Mouse (Mus musculus): Measurements from ENCODE around the gene Dnajc28.
A peak's percentile ranks its signal among the peaks of the same experiment; 100 is the strongest.
"Not testable (repeated sequence)": the region's sequence is repeated elsewhere in the genome, so short reads cannot be mapped to it uniquely, and the experiment has no call there.

Dnajc28 gene

GRCm38 (mm10) chr16:91618511-91619501 lies at the start of gene Dnajc28:
Gene Dnajc28, minus strand, starts transcription at chr16:91619026.
- DNase-seq (ENCODE audit: low spot score in 2 of 2), result peak; percentile 71 to 89

DNA sequence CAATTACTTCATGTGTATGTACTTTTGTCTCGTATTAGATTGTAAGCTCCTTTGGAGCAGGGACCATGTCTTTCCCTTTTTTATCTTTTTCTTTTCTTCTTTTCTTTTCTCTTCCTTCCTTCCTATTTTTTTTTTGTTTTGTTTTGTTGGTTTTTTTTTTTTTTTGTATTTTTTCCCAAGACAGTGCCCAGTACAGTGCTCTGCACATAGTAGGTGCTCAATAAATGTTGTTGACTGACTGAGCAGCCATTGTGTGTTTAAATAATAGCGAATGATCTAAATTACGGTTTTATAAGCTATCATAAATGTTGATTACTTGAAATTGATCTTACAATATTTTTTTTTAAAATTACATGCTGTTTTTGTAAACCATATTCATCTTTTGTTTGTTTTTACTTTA lies 45.0 kb upstream of the Dnajc28 start:
- no peak for DNase-seq (ENCODE audit: low spot score in 2 of 2)

DNA sequence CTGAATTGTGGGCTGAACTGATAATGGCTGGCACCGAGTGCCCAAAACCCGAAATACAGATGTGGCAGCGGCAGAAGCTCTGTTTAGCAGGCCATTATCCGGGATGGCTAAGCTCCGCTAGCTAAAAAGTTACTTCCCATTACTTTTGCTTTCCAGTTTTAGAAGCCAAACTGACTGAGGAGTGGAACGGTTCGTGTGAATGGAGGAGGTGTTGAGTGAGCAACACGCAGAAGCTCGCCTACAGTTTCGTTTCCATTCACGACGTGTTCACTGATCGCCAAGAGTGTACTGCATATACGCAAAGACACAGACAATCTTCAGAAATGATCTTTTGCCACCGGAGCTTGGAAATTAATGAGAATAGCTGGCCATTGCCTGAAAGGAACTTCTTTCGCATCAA lies 43.5 kb upstream of the Dnajc28 start:
- DNase-seq (ENCODE audit: low spot score in 2 of 2), result no peak

GRCm38 (mm10) chr16:91661397-91661796 lies 42.6 kb upstream of the Dnajc28 start:
- DNase-seq (ENCODE audit: low spot score in 2 of 2), result no peak

DNA sequence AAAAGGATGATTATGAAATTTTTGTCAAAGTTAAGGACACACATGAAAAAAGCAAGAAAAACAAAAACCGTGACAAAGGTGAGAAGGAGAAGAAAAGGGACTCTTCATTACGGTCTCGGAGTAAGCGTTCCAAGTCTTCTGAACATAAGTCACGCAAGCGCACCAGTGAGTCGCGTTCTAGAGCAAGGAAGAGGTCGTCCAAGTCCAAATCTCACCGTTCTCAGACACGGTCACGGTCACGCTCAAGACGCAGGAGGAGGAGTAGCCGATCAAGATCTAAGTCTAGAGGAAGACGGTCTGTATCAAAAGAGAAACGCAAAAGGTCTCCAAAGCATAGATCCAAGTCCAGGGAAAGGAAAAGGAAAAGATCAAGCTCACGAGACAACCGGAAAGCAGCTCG lies 41.0 kb upstream of the Dnajc28 start:
- no peak for DNase-seq (ENCODE audit: low spot score in 2 of 2)

- DNase-seq (ENCODE audit: low spot score in 2 of 2), result no peak
Observed at GRCm38 (mm10) chr16:91658471-91658870, 39.6 kb upstream of the Dnajc28 start.

- DNase-seq (ENCODE audit: low spot score in 2 of 2), result no peak
Observed at GRCm38 (mm10) chr16:91657285-91657684, 38.5 kb upstream of the Dnajc28 start.

GRCm38 (mm10) chr16:91655285-91655684 lies 36.5 kb upstream of the Dnajc28 start:
- DNase-seq (ENCODE audit: low spot score in 2 of 2), result no peak

DNA sequence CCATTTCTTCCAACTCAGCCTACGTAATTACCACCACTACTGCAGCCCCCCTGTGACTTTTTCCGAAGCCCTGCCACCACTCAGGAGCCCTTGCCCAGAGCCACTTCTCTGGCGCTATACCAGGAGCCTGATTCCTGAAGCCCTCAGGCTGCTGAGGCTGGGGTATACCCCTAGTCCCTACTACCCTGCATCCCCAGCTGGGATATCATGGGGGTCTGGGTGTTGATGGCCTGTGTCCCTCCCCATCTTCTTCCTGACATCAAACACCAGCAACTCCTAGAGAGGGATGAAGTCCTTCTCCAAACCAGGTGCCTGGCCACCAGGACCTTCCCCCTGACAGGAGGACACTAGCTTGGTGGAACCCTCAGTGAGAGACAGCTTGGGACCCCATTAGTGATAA lies 33.4 kb upstream of the Dnajc28 start:
- no peak for DNase-seq (ENCODE audit: low spot score in 2 of 2)

DNA sequence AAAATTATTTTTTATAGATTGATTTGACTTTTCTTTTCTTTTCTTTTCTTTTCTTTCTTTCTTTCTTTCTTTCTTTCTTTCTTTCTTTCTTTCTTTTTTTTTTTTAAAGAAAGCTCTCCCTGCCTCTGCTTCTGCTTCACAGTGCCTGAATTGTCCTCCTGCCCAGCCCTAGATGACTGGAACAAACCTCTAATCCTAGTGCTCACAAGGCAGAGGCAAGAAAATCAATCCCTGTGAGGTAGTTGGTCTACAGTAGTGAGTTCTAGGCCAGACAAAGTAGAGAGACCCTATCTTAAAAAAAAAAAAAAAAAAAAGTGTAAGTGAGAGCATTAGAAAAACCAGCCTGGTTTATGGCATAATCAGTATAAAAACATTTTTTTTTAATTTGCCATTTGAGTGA lies 31.0 kb upstream of the Dnajc28 start:
- DNase-seq (ENCODE audit: low spot score in 2 of 2), result no peak

DNA sequence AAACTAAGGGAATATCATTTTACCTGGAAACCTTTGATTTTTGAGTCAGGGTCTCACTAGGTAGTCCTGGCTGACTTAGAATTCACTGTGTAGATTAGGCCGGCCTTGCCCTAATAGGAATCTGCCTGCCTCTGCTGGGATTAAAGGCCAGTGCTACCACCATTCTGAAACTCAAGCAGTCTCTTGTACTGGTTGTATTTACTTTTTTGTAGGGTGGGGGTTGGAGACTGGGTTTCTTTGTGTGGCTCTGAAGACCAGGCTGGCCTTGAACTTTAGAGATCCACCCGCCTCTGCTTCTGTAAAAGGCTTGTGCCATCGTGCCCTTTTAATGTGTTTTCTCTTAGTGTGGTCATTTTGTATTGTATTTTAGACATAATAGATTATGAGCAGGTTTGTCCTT lies 30.4 kb upstream of the Dnajc28 start:
- DNase-seq (ENCODE audit: low spot score in 2 of 2), result no peak

DNA sequence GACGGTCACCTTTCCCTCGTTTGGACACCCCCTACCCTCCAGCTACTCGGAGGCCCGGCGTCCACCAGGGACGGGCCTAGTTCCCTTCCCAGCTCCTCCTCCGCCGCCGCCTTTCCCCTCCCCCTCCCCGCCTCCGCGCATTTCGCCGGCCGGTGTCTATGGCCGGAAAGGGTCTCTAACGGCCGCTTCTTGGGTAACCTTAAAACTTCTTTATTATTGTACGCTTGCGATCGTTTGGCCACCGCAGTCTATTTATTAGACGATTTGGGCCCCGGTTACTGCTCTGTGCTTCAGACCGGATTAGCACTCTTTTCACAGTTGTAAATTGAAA lies 29.4 kb upstream of the Dnajc28 start:
- DNase-seq (ENCODE audit: low spot score in 2 of 2), result peak; percentile 83 to 88

DNA sequence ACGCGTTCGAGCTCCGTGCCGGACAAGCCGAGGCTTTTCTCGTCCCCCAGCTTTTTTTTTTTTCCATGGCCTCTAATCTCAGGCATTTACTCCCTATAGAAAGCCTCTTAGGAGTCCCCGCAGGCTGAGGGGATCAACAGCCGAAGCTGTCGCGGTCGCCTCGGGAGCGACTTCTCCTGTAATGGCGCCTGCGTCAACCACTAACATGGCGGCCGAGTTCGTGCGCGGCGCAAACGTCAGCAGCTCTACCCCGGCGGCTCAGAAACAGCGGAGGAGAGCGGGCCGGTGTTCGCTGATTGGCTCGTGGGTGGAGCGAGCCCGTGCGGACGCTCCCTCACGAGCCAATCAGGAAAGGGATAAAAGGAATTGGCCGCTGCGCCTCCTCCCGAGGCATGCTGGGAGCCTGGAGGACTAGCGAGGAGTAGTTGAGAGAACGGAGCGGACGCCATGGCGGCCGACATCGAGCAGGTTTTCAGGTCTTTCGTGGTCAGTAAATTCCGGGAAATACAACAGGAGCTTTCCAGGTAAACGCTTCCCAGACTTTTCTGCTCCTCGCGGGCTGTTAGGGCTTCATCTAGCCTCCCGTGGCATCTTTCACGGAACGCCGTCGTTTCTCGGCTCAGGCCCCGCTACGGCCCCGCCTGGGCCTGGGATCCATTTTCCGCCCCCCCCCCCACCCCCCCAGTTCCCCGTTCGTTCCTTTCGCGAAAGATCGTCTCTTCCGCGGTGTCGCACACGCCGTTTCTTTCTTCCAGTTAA lies 28.8 kb upstream of the Dnajc28 start, which contains the start of gene Son:
Son (plus strand) TSS at position 46 of the 759 bp plus-strand sequence.
- peak; percentile 93 to 96 for DNase-seq (ENCODE audit: low spot score in 2 of 2)

GRCm38 (mm10) chr16:91646681-91647419 lies 28.0 kb upstream of the Dnajc28 start, which contains the start of gene Gart:
Gene Gart, minus strand, starts transcription at chr16:91646952.
- peak in 1 of 2 experiments; percentile 95 for DNase-seq (ENCODE audit: low spot score in 2 of 2)

DNA sequence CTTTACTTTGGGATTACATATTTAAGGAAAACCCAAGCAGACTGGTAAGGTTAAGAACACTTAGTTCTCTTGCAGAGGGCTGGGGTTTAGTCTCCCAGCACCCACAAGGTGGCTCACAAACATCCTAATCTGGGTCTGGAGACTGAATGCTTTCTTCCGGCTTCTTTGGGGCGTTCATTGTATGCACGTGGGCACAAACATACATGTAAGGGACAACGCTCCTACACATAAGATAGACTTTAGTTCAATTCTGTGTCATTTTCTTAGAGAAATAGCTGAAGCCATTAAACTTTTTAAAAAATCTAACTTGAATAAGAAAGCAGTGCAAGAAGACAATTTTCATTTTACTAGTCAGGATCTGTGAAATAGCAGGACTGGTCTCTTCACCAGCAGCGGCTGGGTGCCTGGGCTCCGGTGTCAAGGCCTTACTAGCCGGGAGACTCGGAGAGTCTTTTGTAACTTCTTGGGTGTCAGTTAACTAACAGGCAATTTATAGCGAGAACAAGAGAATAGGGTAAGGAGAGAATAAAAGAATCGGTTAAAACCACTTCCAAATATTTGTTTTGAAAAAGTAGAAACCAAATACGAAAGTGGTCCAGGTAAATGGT lies 27.3 kb upstream of the Dnajc28 start:
- DNase-seq (ENCODE audit: low spot score in 2 of 2), result peak in 1 of 2 experiments; percentile 45

DNA sequence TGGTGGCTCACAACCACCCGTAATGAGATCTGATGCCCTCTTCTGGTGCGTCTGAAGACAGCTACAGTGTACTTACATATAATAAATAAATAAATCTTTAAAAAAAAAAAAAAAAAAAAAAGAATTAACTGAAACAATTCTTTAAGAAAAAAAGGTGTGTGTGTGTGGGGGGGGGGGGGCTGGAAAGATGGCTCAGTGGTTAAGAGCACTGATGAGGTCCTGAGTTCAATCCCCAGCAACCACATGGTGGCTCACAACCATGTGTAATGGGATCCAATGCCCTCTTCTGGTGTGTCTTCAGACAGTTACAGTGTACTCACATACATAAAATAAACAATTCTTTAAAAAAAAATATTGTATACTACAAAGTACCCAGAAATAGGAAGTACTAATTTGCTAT lies 26.6 kb upstream of the Dnajc28 start:
- DNase-seq (ENCODE audit: low spot score in 2 of 2), result not testable (repeated sequence)

DNA sequence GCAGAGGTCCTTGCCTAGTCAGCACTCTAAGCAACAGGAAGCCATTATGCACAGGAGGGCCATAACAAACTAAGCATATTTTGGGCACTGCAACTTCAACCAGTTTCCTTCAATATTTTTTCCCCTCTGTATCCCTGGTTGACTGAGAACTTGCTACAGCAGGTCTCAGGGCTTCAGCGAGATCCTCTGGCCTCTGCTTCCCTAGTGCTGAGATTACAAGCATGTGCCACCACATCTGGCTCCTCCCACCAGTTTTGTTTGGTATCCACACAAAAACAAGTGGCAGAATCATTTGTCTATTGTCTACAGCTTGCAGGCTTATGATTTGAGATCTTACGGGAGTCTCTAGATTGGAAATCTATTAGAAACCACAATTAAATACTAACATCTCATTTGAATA lies 26.1 kb upstream of the Dnajc28 start:
- no peak for DNase-seq (ENCODE audit: low spot score in 2 of 2)

- DNase-seq (ENCODE audit: low spot score in 2 of 2), result no peak
Observed at GRCm38 (mm10) chr16:91640171-91640570, 21.3 kb upstream of the Dnajc28 start.

DNA sequence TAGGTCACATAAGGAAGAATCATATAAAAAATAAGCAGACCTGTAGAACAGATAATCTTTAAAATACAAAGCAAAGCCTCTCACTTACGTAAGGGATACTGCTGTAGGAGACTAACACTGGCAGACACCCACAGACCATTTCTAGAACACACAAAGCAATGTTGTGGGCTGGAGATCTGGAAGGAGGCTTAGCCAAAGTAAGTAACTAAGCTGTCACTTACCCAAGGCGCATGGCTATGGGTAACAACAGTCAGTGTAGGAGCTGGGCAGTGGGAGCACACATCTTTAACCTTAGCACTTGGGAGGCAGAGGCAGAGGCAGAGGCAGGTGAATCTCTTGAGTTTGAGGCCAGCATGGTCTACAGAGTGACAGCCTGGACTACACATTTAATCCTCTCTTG lies 20.8 kb upstream of the Dnajc28 start:
- DNase-seq (ENCODE audit: low spot score in 2 of 2), result no peak

- DNase-seq (ENCODE audit: low spot score in 2 of 2), result no peak
Observed at GRCm38 (mm10) chr16:91639161-91639560, 20.3 kb upstream of the Dnajc28 start.

DNA sequence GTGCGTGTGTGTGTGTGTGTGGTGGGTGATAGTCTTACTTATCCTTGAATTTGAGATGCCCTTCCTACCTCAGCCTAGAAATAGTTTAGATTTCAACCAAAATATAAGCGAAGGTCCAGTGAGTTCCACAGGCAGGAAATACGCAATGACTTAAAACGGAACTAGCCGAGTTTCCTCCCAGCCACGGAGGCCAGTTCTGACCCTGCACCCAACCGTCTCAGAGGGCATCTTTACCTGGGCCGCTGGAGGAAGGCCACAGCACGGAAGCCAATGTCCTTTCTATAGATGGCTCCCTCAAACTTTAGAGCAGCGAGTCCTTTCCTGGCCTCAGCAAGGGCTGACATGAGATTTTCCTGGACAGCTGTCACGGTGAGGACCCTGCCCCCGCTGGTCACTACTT lies 14.8 kb upstream of the Dnajc28 start:
- DNase-seq (ENCODE audit: low spot score in 2 of 2), result no peak

- DNase-seq (ENCODE audit: low spot score in 2 of 2), result no peak
Observed at GRCm38 (mm10) chr16:91632940-91633339, 14.1 kb upstream of the Dnajc28 start.
